Mouse (Mus musculus) T-helper 2 cell (primary cell): Measurements from ENCODE around the gene Mad1l1.
"Not testable (repeated sequence)": the region's sequence is repeated elsewhere in the genome, so short reads cannot be mapped to it uniquely, and the experiment has no call there.

ENCODE experiments used
- in situ Hi-C: fragments of 300-600 bp; cut with MboI, MseI; formaldehyde crosslinking; loops from one replicate; pipeline ENCODE4 v1.15.1; 2025; ENCODE audit warnings: high pct_unique_total_duplicates

The Mad1l1 gene

DNA sequence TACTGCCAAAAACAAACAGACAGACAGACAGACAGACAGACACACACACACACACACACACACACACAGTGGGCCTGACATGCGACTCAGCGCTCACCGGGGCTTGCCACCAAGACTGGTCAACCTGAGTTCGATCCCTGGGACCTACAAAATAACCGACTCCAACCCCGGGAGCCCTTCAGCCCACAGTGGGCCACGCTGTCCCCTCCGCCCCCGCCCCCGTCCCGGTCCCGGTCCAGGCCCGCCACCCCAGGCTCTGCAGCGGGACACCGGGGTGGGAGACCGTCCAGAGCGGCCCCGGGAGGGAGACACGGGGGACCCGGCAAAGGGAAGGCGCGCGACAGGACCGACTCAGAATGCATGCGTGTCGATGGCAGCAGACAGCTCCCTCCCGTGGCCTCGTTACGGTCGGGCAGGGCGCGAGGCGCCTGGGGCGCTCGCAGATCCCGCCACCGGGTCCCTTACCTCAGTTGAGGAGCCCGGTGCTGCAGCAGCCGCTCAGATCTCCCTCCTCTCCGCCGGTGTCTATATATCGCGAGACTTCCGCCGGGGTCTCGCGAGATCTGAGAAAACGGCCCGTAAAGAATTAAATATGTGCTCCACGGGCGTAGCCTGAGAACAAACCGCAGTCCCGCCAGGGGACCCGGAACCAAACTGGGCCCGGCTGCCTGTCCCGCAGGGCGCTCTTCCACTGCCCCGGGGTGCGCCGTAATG lies at the start of gene Mad1l1, which contains the start of gene Nudt1:
Gene Mad1l1, minus strand, starts transcription at position 511 of the 714 bp plus-strand sequence.
Gene Nudt1, plus strand, starts transcription at position 615 of the 714 bp plus-strand sequence.
- in situ Hi-C loops, result no loop called here

DNA sequence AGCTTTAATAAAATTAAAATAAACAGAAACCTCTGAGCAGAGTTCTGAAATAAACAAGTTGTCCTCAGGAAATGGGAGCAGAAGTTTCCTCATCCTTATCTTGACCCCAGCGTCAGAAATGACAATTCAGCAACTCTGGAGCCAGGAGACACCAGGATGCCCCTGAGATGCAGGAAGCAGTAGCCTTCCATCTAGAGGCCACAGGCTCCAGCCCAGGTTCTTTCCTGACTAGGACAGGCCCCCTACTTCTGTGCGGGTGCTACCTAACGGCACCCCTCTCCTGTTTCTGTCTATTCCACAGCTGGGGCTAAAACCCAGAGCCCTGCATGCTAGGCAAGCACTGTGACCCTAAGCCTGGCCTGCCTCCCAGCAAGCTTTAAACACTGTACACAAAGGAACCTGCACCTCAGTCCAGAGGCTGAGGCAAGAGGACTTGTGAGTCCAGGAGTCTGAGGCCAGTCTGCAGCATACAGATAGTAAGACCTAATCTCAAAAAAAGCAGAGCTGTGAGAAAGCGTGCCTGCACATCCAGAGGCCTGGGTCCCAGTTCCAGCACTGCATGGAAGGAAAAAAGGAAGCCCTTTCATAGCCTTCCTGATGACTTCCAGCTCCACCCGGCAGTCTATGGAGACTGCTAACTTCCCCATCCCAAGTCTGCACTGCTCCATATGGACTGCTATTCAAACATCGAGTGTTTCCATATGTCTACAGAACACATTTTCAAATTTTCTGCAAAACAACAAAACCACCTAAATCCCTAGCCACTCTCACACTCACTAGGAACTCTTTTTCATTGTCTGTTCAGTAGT lies 49.3 kb upstream of the Mad1l1 start:
- in situ Hi-C loops, result no loop called here

DNA sequence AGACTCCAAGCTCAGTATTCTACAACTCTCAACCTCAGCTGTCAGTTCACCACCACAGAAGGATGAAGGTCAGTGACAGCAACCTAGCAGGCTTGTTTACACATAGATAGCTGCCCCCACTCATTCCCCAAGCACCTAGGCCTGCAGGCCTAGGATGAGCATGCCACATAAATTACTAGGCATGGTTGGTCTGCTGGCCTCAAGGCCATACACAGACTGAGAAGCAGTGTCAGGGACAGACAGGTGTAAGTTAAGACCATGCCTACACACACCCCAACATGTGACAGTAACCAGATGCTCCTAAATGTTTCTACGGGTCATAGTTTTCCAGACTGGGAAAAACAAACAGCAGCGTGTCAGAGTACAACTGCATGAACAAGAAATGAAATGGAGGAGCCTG lies 48.1 kb upstream of the Mad1l1 start:
- in situ Hi-C loops, result no loop called here

DNA sequence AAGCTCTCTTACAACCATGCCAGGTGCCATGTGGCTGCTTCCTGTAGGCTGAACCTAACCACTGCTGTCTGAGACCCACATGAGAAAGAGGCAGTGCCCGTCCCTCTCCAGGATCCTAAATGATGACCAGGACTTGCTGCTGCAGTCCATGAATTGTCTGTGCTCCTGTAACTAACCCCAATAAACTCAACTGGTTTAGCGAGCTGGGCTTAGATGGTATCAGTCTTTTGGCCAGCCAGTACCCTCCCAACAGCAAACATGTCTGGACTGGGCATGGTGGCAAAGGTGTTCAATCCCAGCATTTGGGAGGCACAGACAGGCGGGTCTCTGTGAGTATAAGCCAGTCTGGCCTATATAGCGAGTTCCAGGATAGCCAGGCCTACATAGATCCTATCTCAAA lies 47.6 kb upstream of the Mad1l1 start:
- in situ Hi-C loops, result no loop called here

DNA sequence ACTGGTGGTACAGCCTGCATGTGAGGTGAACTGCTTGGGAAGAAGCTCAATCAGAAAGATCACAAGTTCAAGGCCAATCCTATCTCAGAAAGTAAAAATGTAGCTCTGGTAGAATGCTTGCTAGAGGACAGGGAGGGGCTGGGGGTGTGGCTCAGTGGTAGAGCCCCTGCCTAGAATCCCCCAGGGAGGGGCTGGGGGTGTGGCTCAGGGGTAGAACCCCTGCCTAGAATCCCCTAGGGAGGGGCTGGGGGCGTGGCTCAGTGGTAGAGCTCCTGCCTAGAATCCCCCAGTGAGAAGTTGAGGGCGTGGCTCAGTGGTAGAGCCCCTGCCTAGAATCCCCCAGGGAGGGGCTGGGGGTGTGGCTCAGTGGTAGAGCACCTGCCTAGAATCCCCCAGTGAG lies 46.8 kb upstream of the Mad1l1 start:
- in situ Hi-C loops, result not testable (repeated sequence)

DNA sequence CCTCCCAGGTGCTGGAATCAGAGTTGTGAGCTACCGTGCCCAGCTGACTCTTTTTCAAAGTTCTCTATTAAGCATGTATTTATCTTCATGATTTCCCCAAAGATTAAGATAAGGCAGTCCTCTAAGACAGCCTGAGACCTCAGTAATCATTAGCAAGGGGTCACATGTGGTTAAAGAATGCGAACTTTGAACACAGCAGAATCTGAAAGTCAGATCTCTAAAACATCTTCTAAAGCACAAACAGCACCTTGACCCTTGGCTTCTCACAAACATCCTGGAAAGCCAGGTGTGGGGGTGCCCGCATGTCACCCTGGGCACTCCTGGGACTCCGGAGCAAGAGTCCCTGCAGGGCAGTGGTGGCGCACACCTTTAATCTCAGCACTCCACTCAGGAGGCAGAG lies 43.1 kb upstream of the Mad1l1 start:
- in situ Hi-C loops, result no loop called here

DNA sequence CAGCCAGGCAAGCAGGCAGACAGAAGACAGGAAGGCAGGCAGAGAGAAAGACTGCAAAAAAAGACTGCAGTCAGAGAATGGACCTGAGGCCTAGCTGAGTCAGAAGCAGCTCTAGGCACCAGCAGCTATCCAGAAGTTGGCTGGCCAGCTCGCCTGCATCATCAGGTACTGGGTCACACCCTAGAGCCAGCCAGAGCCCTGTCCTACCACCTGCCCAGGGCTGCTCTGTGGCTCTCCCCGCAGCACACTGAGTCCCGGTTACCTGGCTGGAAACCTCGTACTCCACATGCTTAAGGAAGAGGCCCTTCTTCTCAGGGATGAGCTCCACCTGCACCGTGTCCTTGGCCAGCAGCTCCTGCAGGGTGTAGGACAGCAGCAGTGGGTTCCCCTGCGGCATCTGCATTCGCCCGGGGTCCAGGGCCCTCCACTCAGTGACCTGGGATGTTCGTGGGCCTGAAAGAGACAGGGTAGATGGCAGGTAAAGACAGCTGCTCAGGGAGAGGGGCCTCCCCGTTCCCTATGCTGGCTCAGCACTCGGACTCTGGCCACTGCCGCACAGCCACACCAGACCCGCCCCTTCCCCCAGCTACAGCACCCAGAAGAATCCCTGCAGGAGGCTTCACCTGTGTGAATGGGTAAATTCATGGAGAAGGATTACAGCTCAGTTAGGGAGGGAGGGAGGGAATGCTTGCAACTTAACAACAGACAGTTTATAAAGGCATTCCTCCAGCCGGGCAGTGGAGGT lies 38.8 kb upstream of the Mad1l1 start:
- in situ Hi-C loops, result no loop called here

DNA sequence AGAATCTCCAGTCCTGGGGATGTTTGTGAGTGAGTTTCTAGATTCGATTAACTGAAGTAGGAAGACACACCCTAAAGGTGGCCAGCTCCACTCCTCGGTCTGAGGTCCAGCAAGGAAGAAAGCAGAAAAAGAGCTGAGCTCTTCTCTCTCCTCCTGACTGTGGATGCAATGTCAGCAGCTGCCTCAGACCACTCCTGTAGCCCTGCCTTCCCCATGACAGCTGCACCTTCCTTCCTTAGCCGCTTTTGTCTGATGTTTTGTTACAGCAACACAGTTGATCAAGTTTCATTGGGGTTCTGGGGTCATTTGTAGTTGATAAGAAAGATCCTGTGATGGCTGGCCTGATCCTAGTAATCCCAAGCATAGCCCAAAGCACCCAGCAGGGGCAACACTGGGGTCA lies 36.1 kb upstream of the Mad1l1 start:
- in situ Hi-C loops, result no loop called here

DNA sequence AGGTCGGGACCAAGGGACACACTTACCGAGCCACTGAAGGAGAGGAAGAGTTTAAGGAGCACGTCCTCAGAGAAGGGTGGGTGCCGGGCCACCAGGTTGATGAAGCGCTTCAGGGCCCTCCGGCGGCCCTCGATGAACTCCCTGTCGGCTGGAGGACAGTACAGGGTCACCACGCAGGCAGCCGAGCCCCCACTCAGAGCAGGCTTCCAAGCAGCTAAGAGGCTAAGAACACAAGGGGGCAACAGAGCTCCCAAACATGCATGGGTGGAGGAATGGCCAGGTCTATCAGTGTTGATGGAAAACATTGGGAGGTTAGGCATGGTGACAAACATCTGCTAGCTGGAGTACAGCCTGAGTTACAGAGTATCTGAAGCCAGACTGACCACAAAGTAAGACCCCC lies 34.6 kb upstream of the Mad1l1 start:
- in situ Hi-C loops, result no loop called here

DNA sequence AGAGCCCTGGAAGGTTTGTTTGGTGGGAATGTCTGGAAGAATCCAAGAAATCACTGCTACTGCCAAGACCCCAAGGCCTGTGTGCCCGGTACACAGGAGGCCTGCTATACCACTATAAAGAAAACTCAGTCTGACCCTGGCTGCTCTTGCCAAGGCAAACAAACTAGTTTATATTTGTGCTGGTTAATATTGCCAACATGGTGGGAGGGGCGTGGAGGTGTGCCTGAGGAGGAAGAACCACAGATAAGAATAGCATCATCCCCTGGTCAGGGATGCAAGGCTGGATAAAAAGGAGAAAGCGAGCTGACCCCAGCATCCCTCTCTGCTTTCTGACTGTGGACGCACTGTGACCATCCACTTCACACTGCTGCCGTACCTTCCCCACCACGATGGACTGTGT lies 31.0 kb upstream of the Mad1l1 start:
- in situ Hi-C loops, result no loop called here

DNA sequence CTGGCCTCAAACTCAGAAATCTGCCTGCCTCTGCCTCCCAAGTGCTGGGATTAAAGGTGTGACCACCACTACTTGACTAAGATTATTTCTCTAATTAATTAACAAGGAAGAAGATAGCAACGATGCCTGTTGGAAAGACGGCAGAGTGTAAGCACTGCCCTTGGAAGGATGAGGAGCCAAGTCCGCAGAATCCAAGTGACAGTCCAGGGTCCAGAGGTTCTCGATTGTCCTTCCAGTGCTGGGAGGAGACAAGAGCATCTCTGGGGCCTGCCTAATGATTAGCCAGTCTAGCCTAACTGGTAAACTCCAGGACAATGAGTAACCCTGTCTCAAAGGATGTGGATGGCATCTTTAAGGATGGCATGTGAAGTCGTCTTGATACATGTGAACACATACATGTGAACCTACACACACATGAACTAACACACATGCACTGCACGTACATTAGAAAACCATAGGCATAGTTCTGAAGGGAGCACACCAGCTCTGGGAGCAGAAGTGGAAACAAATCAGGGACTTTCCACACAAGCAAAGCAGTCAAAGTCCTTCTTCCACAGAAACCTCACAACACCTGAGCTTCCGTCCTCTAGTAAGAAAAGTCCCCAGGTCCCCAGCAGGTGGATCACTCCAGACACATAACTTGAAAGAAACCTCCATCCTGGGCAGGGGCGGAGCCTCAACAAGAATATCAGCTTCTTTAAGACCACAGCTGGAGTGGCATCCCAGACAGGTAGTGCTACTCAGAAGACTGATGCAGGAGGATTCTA lies 29.6 kb upstream of the Mad1l1 start:
- in situ Hi-C loops, result no loop called here

DNA sequence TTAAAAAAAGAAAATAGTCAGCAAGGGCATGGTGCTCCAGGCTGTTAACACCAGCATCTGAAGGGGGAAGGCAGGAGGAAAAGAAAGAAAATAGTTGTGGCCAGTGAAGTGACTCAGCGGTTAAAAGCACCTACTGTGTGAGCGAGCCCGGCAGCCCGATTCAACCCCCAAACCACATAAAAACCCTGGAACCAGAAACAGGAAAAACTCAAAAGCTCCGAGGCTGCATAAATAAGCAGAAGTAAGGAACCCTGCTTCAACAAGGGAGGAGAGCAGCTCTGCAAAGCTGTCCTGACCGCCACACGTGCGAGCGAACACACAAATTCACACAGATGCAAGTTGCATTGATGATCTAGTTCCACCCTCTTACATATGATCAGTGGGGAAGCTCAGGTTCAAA lies 28.5 kb upstream of the Mad1l1 start:
- in situ Hi-C loops, result no loop called here

DNA sequence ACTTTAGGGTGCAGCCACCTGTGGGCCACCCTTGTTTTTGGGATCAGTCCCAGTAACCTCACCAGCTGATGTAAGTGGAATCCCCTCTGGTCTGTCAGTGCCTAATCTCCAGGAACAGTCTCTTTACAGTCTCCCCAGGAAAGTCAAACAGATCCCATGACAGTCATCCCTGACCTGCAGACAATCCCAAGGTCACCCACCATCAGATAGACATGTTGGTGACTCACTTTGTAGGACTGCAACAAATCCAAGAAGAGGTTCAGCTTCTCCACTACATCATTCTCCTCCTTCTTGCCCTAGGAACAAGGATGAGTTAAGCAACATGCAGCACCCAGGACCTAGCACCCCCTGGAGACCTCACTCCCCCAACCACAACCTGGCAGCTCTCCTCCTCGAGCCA lies 24.7 kb upstream of the Mad1l1 start:
- in situ Hi-C loops, result no loop called here

DNA sequence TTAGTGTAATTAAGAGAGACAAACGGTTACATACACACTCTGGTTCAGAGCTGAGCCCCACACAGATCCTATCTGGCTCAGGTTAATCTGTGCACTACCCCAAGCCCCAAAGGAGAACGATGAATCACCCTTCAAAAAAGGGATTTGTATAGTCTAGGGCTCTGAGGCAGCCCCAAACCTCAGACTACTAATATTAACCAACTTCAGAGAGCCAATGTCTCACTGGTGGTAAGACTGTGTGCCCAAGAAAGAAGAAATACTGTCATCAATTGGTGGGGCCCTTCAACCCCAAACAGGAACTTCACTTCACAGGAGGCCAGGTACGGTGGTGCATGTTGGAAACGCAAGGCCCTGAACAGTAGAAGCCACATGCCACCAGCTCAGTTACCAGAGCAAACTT lies 23.9 kb upstream of the Mad1l1 start:
- in situ Hi-C loops, result no loop called here

DNA sequence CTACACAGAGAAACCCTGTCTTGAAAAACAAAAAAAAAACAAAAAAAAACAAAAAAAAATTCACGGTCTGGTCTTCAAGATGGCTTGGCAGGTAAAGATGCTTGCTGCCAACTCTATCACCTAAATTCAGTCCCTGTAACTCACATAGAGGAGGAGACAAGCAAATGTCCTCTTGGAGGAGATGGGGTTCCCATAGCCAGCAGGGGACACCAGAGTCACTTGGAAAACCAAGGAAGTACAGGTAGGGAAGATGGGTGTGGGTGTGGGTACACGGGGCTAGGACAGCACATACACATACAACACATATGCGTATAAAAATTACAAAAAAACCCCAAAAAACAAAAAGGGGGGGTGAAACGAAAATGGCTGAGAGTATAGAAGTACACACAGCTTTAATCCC lies 21.5 kb upstream of the Mad1l1 start:
- in situ Hi-C loops, result no loop called here

DNA sequence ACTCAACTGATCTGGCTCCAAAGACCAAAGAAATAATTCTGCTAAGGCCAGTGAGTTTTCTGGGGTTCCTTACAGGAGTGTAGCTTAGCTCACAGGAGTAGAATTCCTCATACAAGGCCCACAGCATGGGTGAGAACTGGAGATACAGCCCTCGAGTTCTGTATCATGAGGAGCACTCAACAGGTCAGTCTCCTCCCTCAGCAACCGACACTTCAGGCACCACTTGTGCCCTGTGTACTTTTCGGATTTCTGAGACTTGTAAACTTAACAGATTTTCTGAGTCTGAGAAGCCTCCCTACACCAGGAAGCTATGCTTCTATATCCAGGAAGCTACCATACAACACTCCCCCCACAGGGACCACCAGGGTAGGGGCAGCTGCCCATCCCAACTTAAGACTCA lies 18.5 kb upstream of the Mad1l1 start:
- in situ Hi-C loops, result loop anchor here (5.0 to 10.0 kb wide), 2 partner anchors 55 to 72 kb away; no protein-coding TSS in a partner anchor

DNA sequence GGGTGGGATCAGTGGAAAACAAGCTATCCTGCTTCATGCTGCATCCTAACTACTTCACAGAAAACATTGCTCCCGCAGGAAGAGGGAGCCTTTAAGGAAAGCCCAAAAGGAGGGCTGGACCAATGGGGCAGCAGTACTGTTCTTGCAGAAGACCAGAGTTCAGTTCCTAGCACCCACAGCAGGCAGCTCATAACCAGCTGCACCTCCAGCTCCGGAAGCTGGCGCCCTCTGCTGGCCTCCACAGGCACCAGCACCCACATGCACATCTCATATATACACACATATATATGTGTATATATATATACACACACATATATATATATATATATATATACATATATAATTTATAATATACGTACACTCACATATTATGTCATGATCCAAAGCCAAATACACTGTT lies 17.4 kb upstream of the Mad1l1 start:
- in situ Hi-C loops, result loop anchor here (5.0 to 10.0 kb wide), 2 partner anchors 56 to 74 kb away; no protein-coding TSS in a partner anchor

DNA sequence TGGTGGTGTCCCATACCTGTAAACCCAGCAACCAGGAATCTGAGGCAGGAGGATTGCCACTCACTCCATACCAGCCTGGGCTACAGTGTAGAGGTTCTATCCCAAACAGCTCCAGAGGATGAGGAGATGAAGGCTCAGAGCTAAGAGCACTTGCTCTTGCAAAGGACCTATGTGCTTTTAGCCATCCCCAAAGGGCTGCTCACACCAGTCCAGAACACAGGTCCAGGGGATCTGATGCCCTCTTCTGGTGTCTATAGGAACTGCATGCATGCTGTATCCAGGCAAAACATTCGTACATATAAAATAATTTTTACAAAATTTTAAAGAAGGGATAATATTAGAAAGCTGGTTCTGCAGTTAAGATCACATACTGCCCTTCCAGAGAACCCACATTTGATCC lies 15.3 kb upstream of the Mad1l1 start:
- in situ Hi-C loops, result loop anchor here (5.0 to 10.0 kb wide), 2 partner anchors 58 to 76 kb away; no protein-coding TSS in a partner anchor

DNA sequence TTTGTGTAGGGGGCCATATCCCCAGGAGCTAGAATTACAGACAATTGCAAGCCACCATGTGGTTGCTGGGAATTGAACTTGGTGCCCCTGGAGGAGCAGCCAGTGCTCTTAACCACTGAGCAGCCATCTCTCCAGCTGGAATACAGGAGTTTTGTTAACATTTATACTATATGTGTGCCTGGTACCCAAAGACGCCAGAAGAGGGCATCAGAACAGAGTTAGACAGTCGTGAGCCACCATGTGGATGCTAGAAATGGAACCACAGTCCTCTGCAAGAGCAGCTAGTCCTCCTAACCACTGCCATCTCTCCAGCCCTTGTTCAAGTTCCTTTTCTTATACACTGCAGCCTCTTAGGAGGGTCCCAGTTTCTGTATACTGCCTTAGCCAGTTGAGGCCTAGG lies 12.3 kb upstream of the Mad1l1 start:
- in situ Hi-C loops, result loop anchor here (10.0 kb wide), 1 partner anchor 61 kb away; no protein-coding TSS in a partner anchor

DNA sequence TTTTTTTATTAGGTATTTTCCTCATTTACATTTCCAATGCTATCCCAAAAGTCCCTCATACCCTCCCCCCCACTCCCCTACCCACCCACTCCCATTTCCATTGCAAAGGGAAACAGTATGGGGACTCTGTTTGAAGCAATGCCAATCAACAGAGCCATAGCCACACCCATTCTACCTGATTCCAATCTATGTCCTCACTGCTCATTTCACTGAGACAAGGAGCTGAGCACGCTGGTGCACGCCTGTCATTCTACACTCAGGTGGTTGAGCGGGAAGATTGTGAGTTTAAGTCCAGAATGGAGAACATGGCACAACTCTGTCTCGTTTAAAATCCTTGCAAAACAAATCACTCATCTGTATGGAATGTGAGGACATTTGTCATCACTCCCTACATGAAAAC lies 11.2 kb upstream of the Mad1l1 start:
- in situ Hi-C loops, result loop anchor here (10.0 kb wide), 1 partner anchor 62 kb away; no protein-coding TSS in a partner anchor
